Mouse (Mus musculus) intestine, postnatal 0 days (tissue): ENCODE data around the gene Gm2310. TPM values are rescaled to one million over a fixed set of nuclear protein-coding genes. Genes with fewer than 3 reads are reported as not detected.

Experiments used
- ATAC-seq: fragments of 200-750 bp; cut with Nextera tagmentation; 2 replicates; pipeline ENCODE4 v1.8.0; 2017; ENCODE audit warnings: mild to moderate bottlenecking, moderate TSS enrichment, moderate library complexity
- H3K27ac ChIP-seq: fragments of 300-500 bp; sonication (generic); 2 replicates; pipeline ENCODE4 v1.5.1; 2014; ENCODE audit warnings: mild to moderate bottlenecking, low read depth, low read length, moderate library complexity
- H3K27me3 ChIP-seq: fragments of 300-500 bp; sonication (generic); replicated peaks from 2 replicates; pipeline ENCODE4 v1.6.1; 2014; ENCODE audit warnings: low read length, mixed read lengths; ENCODE audit not compliant: control insufficient read depth, insufficient read depth
- H3K36me3 ChIP-seq: fragments of 300-500 bp; sonication (generic); 2 replicates; pipeline ENCODE4 v1.6.1; 2014; ENCODE audit warnings: mild to moderate bottlenecking, moderate library complexity; ENCODE audit not compliant: control insufficient read depth, insufficient read depth
- H3K4me1 ChIP-seq: fragments of 300-500 bp; sonication (generic); replicated peaks from 2 replicates; pipeline ENCODE4 v1.6.1; 2014; ENCODE audit warnings: antibody characterized with exemption, low read length, mixed read lengths; ENCODE audit not compliant: control insufficient read depth, insufficient read depth
- H3K4me2 ChIP-seq: fragments of 300-500 bp; sonication (generic); replicated peaks from 2 replicates; pipeline ENCODE4 v1.6.1; 2014; ENCODE audit warnings: low read depth, mild to moderate bottlenecking, moderate library complexity
- H3K4me3 ChIP-seq: fragments of 300-500 bp; sonication (generic); 2 replicates; pipeline ENCODE4 v1.5.1; 2014; ENCODE audit warnings: low read depth, low read length
- H3K9ac ChIP-seq: fragments of 300-500 bp; sonication (generic); 2 replicates; pipeline ENCODE4 v1.6.1; 2014; ENCODE audit warnings: mild to moderate bottlenecking, low read depth, low read length
- H3K9me3 ChIP-seq: fragments of 300-500 bp; sonication (generic); 2 replicates; pipeline ENCODE4 v1.6.1; 2016; ENCODE audit warnings: mixed run types; ENCODE audit not compliant: control insufficient read depth
- CTCF ChIP-seq: sonication (generic); IDR thresholded peaks from 2 replicates; pipeline ENCODE4 v1.5.1; 2016; ENCODE audit warnings: low read depth, mild to moderate bottlenecking, control low read depth, antibody characterized with exemption, moderate library complexity
- WGBS: fragments of 180-500 bp; shearing (Covaris S2); extraction: QIAGEN DNeasy Blood & Tissue Kit; methylation state at CpG from one replicate; pipeline ENCODE4 v1.1.7; 2014; 5-methylcytosine and 5-hydroxymethylcytosine counted together
- polyA plus RNA-seq: library from polyadenylated mRNA; unstranded; fragments of >200 nt; fragmentation: Nextera tagmentation; extraction: Ambion mirVana; gene quantifications from 2 replicates; pipeline ENCODE4 v1.2.1, GENCODE M21; 2015

Gm2310 gene
- polyA plus RNA-seq, 1 experiment from 2014 or later, result not detected

DNA sequence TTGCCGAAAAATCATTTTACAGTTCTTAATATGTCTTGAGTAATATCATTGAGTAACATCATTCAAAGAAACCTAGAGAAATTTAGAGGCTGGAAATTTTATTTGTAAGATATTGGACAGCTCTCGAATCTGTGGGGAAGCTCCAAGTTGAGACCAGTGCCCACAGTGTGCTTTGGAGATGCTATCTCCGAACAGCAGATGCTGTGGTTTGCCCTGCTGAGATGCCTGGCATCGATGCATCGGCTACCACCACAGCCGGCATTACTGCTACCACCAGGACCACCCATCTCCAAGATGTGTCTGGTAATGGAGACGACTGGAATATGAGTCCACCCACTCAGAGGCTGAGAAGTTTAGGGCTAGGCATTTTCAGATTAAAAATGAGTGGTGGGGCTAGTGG lies 43.0 kb upstream of the Gm2310 start:
- Histone ChIP-seq H3K9me3 (no peaks in the 10 kb centered on the region), H3K4me1 (no peaks in the 10 kb centered on the region), H3K36me3 (no peaks in the 10 kb centered on the region), H3K4me2 (no peak overlapping the region), H3K27me3 (no peaks in the 10 kb centered on the region), H3K27ac (no peak overlapping the region), H3K9ac (no peak overlapping the region), H3K4me3 (no peak overlapping the region)
- ATAC-seq, result no peak
- WGBS, result 86% methylated on average over 7 of the region's 7 CpGs
- TF ChIP-seq CTCF, result no peak

- no peak for TF ChIP-seq CTCF
- 92% methylated on average over 5 of the region's 5 CpGs for WGBS
- Histone ChIP-seq H3K4me2 (no peak overlapping the region), H3K9me3 (no peaks in the 10 kb centered on the region), H3K27ac (no peak overlapping the region), H3K4me1 (no peaks in the 10 kb centered on the region), H3K27me3 (no peaks in the 10 kb centered on the region), H3K36me3 (no peaks in the 10 kb centered on the region), H3K9ac (no peak overlapping the region), H3K4me3 (no peak overlapping the region)
- no peak for ATAC-seq
Measured at GRCm38 (mm10) chr15:8531201-8531600, 11.4 kb upstream of the Gm2310 start.

DNA sequence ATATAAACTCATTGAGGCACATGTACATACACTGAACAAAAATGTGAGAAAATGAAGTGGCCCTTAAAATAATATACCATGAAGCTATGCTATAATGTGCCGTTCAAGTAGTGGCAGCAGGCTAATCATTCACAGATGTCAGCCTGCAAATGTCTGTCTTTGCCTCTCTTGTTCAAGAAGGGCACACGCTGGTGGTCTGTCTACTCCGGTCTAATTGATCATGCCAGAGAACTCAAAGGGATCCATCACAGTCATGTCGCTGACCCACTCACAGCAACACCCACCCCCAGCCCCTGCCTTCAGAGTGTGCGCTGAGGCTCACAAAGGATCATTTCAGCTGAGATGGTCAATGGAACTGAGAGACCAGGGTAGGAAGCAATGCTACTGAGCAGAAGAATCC lies 6.8 kb downstream of the Gm2310 start:
- Histone ChIP-seq H3K4me1 (no peaks in the 10 kb centered on the region), H3K9me3 (no peaks in the 10 kb centered on the region), H3K4me3 (no peak overlapping the region), H3K36me3 (no peaks in the 10 kb centered on the region), H3K27me3 (no peaks in the 10 kb centered on the region), H3K4me2 (no peak overlapping the region), H3K9ac (no peak overlapping the region), H3K27ac (no peak overlapping the region)
- no peak for ATAC-seq
- no peak for TF ChIP-seq CTCF
- WGBS, result 58% methylated on average over 5 of the region's 5 CpGs

GRCm38 (mm10) chr15:8511861-8512260 lies 7.9 kb downstream of the Gm2310 start:
- H3K27me3 ChIP-seq, result no peaks in the 10 kb centered on the region
- TF ChIP-seq CTCF, result no peak
- no peaks in the 10 kb centered on the region for H3K4me1 ChIP-seq
- 63% methylated on average over 9 of the region's 9 CpGs for WGBS
- no peaks in the 10 kb centered on the region for H3K9me3 ChIP-seq
- no peak for ATAC-seq
- no peak overlapping the region for H3K9ac ChIP-seq
- no peaks in the 10 kb centered on the region for H3K36me3 ChIP-seq
- no peak overlapping the region for H3K4me3 ChIP-seq
- no peak overlapping the region for H3K27ac ChIP-seq
- H3K4me2 ChIP-seq, result no peak overlapping the region

DNA sequence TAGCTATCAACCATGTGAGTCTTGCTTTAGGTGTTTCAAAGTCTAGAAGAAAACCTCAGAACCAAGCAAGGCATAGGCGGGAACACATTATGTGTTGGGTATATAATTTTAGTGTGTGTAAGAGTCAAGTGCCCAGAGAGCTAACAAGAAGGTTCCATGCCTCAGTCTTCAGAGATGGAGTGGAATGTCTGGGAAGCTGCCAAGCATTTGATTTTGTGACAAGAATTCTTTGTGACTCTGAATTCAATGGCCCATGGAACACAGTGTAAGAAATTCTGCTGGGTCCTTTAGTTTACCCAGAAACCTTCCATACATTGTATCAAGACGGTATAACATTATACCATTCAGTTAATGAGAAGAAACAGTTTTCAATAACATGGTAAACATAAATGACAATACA lies 17.3 kb downstream of the Gm2310 start:
- no peaks in the 10 kb centered on the region for H3K4me1 ChIP-seq
- ATAC-seq, result no peak
- no peak overlapping the region for H3K4me2 ChIP-seq
- no peak overlapping the region for H3K9ac ChIP-seq
- H3K36me3 ChIP-seq, result no peaks in the 10 kb centered on the region
- H3K27me3 ChIP-seq, result no peaks in the 10 kb centered on the region
- no peak for TF ChIP-seq CTCF
- 87% methylated on average over 2 of the region's 2 CpGs for WGBS
- H3K27ac ChIP-seq, result no peak overlapping the region
- no peak overlapping the region for H3K4me3 ChIP-seq
- H3K9me3 ChIP-seq, result 0 out of 2 replicates have a peak, but pooled peaks cover 4% of the 10 kb centered on the region

- 71% methylated on average over 6 of the region's 6 CpGs for WGBS
- Histone ChIP-seq H3K27ac (no peak overlapping the region), H3K4me3 (no peak overlapping the region), H3K9ac (no peak overlapping the region), H3K4me1 (no peaks in the 10 kb centered on the region), H3K9me3 (no peaks in the 10 kb centered on the region), H3K4me2 (no peak overlapping the region), H3K27me3 (no peaks in the 10 kb centered on the region), H3K36me3 (no peaks in the 10 kb centered on the region)
- no peak for ATAC-seq
- no peak for TF ChIP-seq CTCF
Measured at GRCm38 (mm10) chr15:8485261-8485660, 34.5 kb downstream of the Gm2310 start.

GRCm38 (mm10) chr15:8469006-8469575 lies 50.7 kb downstream of the Gm2310 start:
- H3K4me1 ChIP-seq, result no peaks in the 10 kb centered on the region
- peak; percentile 99 for ATAC-seq
- H3K27ac ChIP-seq, result peak overlapping the region; percentile 73
- H3K9me3 ChIP-seq, result no peaks in the 10 kb centered on the region
- H3K4me2 ChIP-seq, result no peak overlapping the region
- 31% methylated on average over 4 of the region's 4 CpGs for WGBS
- no peaks in the 10 kb centered on the region for H3K36me3 ChIP-seq
- H3K27me3 ChIP-seq, result no peaks in the 10 kb centered on the region
- no peak overlapping the region for H3K9ac ChIP-seq
- TF ChIP-seq CTCF, result no peak
- no peak overlapping the region for H3K4me3 ChIP-seq

Other genes with a start within 250 kb of the Gm2310 start
- 9.3 and 11.6 TPM in 2 replicates for gene Nipbl, start 75.5 kb downstream of the Gm2310 start, polyA plus RNA-seq
- gene Slc1a3, start 190.8 kb upstream of the Gm2310 start, polyA plus RNA-seq, result 0.50 and 0.53 TPM in 2 replicates